Mouse (Mus musculus) liver, embryonic 14.5 days (tissue): ENCODE measurements at regions not wholly inside any gene's neighbourhood (a gene's known extent, or its start where the extent isn't known, plus 50 kb on each side); places are given as distances from the start of the nearest gene placed in this dataset.

Experiments
- ATAC-seq: fragments of 200-750 bp; cut with Nextera tagmentation; 2 replicates; pipeline ENCODE4 v1.8.0; 2017; ENCODE audit warnings: moderate number of reproducible peaks, mild to moderate bottlenecking, moderate library complexity; ENCODE audit not compliant: insufficient read depth
- DNase-seq, 3 experiments: peaks; one replicate each; pipeline ENCODE4 v3.0.0-alpha.2; 2012 to 2013; ENCODE audit warnings: low read depth in 3 of 3, low spot score in 3 of 3
- H3K27ac ChIP-seq: fragments of 300-500 bp; sonication (generic); 2 replicates; pipeline ENCODE4 v1.5.1; 2014; ENCODE audit warnings: moderate library complexity, mild to moderate bottlenecking, control low read depth, inconsistent platforms
- H3K27me3 ChIP-seq: fragments of 300-500 bp; sonication (generic); 2 replicates; pipeline ENCODE4 v1.6.1; 2014; ENCODE audit warnings: mild to moderate bottlenecking, low read length, moderate library complexity; ENCODE audit not compliant: control insufficient read depth, insufficient read depth
- H3K36me3 ChIP-seq: fragments of 300-500 bp; sonication (generic); replicated peaks from 2 replicates; pipeline ENCODE4 v1.6.1; 2014; ENCODE audit warnings: low read depth; ENCODE audit not compliant: control insufficient read depth, insufficient read depth
- H3K4me1 ChIP-seq, 2 experiments: fragments of 200-500 bp in 1 of 2; fragments of 300-500 bp in 1 of 2; sonication (generic) in 1 of 2; replicated peaks; 2 replicates each; pipeline ENCODE4 v1.6.1; 2012 to 2014; ENCODE audit warnings: antibody characterized with exemption in 1 of 2, inconsistent platforms in 1 of 2, low read length in 1 of 2; ENCODE audit not compliant: control insufficient read depth in 2 of 2, insufficient read depth in 2 of 2
- H3K4me2 ChIP-seq: fragments of 300-500 bp; sonication (generic); 2 replicates; pipeline ENCODE4 v1.6.1; 2014; ENCODE audit warnings: low read depth, mild to moderate bottlenecking, control low read depth, moderate library complexity
- H3K4me3 ChIP-seq, 2 experiments: fragments of 200-500 bp in 1 of 2; fragments of 300-500 bp in 1 of 2; sonication (generic) in 1 of 2; 2 replicates each; pipeline ENCODE4 v1.5.1; 2012 to 2014; ENCODE audit warnings: low read depth in 2 of 2, low read length in 2 of 2, mild to moderate bottlenecking in 2 of 2, control low read depth in 1 of 2, inconsistent platforms in 1 of 2, moderate library complexity in 1 of 2; ENCODE audit not compliant: insufficient read depth in 1 of 2
- H3K9ac ChIP-seq: fragments of 300-500 bp; sonication (generic); replicated peaks from 2 replicates; pipeline ENCODE4 v1.6.1; 2014; ENCODE audit warnings: mild to moderate bottlenecking, control low read depth, moderate library complexity
- H3K9me3 ChIP-seq: fragments of 300-500 bp; sonication (generic); 2 replicates; pipeline ENCODE4 v1.6.1; 2016; ENCODE audit warnings: low read length, mixed read lengths; ENCODE audit not compliant: control insufficient read depth
- CTCF ChIP-seq: IDR thresholded peaks from 2 replicates; pipeline ENCODE4 v1.5.1; 2016; ENCODE audit warnings: antibody characterized with exemption, low read depth, control low read depth
- EP300 ChIP-seq: IDR thresholded peaks from 2 replicates; pipeline ENCODE4 v1.6.1; 2016; ENCODE audit warnings: antibody characterized with exemption, low read depth
- WGBS: fragments of 180-500 bp; shearing (Covaris S2); extraction: QIAGEN DNeasy Blood & Tissue Kit; methylation state at CpG from one replicate; pipeline ENCODE4 v1.1.7; 2014; ENCODE audit not compliant: insufficient replicate concordance; 5-methylcytosine and 5-hydroxymethylcytosine counted together

DNA sequence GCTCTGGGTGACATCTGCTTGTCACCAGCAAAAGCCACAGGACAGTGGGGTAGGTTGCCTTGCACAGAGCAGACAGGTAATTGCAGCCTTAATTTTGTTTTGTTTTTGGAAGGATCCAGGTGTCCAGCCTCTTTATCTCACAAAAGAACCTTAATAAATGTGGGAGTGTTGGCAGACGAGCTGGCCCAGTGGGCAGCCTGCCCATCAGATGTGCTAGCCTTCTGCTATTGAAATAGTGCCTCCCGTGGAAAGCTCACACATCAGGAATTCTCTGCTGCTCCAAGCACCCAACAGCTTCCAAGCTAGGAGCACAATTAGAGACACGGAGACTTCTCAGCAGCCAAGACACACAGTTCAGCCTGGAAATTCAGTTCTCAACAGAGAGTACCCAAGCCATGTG lies 246.0 kb upstream of the Bmp2 start:
- DNase-seq = no peak
- WGBS = 50% methylated on average over 3 of the region's 3 CpGs
- TF ChIP-seq CTCF (no peak), EP300 (no peak)

DNA sequence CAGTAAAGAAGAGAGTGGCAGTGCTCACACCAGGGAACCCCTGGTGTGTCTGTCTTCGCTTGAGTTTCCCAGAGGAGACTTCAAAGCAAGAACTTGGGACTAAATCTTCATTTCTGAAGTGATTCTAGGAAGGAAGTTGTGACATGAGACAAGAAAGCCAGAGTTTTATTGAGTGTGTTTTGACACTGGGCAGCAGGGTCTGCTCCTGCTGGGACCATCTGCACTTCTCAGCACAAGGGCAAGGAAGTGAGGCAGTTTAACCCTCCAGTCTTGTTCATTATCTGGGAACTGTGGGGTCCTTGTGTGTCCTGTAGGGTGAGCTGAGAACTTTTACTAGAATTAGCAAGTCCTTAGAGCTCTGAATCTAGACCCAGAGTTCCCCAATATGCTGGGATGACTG lies 241.0 kb upstream of the Bmp2 start:
- H3K9ac ChIP-seq = no peak overlapping the region
- no peak for DNase-seq
- no peaks in the 10 kb centered on the region for H3K27me3 ChIP-seq
- WGBS = 9% methylated on average over 1 of the region's 1 CpGs
- H3K4me2 ChIP-seq = no peak overlapping the region
- no peak for TF ChIP-seq CTCF
- TF ChIP-seq EP300 = no peak
- ATAC-seq = no peak
- H3K9me3 ChIP-seq = no peaks in the 10 kb centered on the region
- no peak overlapping the region for H3K4me3 ChIP-seq
- H3K27ac ChIP-seq = no peak overlapping the region
- H3K36me3 ChIP-seq = no peaks in the 10 kb centered on the region
- no peaks in the 10 kb centered on the region for H3K4me1 ChIP-seq

More for the DNA sequence above, 246.0 kb upstream of the Bmp2 start:
- Histone ChIP-seq H3K9ac (no peak overlapping the region), H3K4me1 (no peaks in the 10 kb centered on the region), H3K27ac (no peak overlapping the region), H3K9me3 (no peaks in the 10 kb centered on the region), H3K4me2 (no peak overlapping the region), H3K36me3 (no peaks in the 10 kb centered on the region), H3K27me3 (no peaks in the 10 kb centered on the region), H3K4me3 (no peak overlapping the region)
- no peak for ATAC-seq

DNA sequence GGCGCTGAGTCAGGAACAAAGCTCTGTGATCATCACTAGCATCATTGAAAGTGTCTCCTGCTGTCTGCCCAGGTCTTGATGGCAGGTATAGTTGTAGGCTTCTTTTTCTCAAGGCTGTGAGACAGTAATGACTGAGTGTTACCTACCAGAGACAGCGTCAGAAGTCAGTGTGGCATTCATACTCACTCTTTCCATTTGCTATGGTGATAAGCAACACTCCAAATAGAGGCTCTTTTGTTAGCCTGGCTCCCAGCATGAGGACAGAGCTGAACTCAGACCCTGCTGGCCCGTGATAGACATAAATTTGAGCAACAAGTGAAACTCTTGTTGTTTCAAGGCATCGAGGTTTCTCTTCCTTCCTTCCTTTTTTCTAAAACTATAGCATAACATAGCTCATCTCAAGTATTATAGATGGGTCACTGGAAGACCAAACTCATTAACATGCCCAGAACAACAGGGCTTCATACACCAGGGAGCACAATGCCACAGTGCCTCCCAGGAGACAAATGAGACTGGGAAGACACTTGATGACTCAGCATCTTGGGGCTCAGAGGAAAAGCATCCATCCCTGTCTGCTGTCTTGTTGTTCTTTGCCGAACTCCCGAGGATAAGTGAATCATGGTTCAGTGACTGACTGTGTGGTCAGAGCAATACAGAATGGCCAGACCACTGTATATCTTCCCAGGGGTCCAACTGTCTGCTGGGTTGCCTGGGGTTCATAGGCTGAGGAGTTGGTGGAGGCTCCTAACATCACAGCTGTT lies 225.5 kb upstream of the Bmp2 start:
- WGBS = 42% methylated on average over 6 of the region's 6 CpGs
- DNase-seq (no peak), ATAC-seq (no peak)
- no peaks in the 10 kb centered on the region for H3K27me3 ChIP-seq
- no peak overlapping the region for H3K9ac ChIP-seq
- H3K4me1 ChIP-seq = no peaks in the 10 kb centered on the region
- TF ChIP-seq CTCF (no peak), EP300 (no peak)
- no peak overlapping the region for H3K27ac ChIP-seq
- no peaks in the 10 kb centered on the region for H3K9me3 ChIP-seq
- H3K4me3 ChIP-seq = no peak overlapping the region
- H3K36me3 ChIP-seq = no peaks in the 10 kb centered on the region
- H3K4me2 ChIP-seq = no peak overlapping the region

DNA sequence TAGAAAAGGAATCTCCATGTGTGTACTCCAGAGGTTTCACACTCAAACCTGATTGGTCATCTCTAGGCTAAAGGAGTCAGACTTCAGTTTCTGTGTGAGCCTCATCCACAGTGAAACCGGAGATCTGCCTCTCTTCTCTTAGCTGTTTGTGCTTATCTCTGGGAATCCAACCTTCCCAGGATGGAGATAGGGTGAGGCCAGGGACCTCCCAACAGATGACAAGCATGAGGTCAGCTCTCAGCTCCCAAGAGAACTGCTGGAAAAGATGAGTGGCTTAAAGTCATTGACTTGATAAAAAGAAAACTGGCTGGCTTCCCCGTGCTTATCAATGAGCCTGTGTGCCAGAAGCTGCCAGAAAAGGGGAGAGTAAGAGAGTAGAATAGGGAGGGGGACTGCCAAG lies 224.3 kb upstream of the Bmp2 start:
- Histone ChIP-seq H3K9ac (no peak overlapping the region), H3K27ac (no peak overlapping the region), H3K9me3 (no peaks in the 10 kb centered on the region), H3K4me1 (no peaks in the 10 kb centered on the region), H3K27me3 (no peaks in the 10 kb centered on the region), H3K36me3 (no peaks in the 10 kb centered on the region), H3K4me3 (no peak overlapping the region), H3K4me2 (no peak overlapping the region)
- 23% methylated on average over 2 of the region's 2 CpGs for WGBS
- ATAC-seq = no peak
- no peak for DNase-seq
- no peak for TF ChIP-seq EP300
- no peak for TF ChIP-seq CTCF

DNA sequence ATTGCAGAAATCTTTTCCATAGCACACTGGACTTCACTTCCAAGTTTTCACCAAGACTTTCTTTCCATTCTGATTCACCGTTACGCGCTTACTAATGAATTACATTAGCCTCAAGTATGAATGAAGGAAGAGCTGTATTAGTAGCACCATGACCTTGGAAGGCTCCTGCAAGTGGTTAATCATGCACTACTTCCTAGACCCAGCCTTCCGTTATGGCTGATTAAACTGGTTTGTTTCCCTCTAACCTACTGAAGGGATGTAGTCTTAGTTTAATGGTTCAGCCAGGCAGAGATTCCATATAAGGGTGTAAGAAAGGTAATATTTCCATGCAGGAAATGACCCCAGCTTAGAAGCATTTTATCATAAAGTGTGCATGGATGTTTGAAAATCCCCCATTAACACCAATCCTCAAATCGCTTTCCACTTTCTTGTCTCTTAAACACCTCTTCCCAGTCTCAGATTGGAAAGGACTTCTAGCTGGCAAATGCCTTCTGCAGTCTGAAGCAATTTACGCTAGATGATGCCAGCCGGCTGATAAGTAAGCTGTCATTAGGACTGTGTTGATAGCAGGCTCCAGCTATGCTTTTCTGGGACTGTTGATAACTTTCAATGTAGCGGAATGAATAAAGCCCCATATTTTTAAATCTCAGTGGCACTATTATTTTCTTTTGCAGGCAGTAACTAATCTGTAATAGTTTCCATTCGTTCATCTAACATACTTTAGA lies 215.6 kb upstream of the Bmp2 start:
- TF ChIP-seq EP300 (no peak), CTCF (no peak)
- WGBS = 69% methylated on average over 9 of the region's 9 CpGs
- Histone ChIP-seq H3K27ac (no peak overlapping the region), H3K9ac (no peak overlapping the region), H3K4me1 (no peaks in the 10 kb centered on the region), H3K27me3 (no peaks in the 10 kb centered on the region), H3K9me3 (no peaks in the 10 kb centered on the region), H3K4me3 (no peak overlapping the region), H3K4me2 (no peak overlapping the region), H3K36me3 (no peaks in the 10 kb centered on the region)
- DNase-seq = no peak
- no peak for ATAC-seq
